Mouse (Mus musculus): ENCODE results near the gene Cdh23. TPM values are rescaled to one million over a fixed set of nuclear protein-coding genes. Genes with fewer than 3 reads are reported as not detected.
"Not testable (repeated sequence)": the region's sequence is repeated elsewhere in the genome, so short reads cannot be mapped to it uniquely, and the experiment has no call there.

Cdh23 gene
- 4.6 and 9.2 TPM in 2 replicates for polyA plus RNA-seq (2012; ENCODE audit: insufficient read depth, low replicate concordance)

GRCm38 (mm10) chr10:60696390-60696789 lies at the start of gene Cdh23:
TSS of gene Cdh23 (minus strand) at chr10:60696490.
- no peaks in the 10 kb centered on the region for H3K36me3 ChIP-seq (replicated peaks; ENCODE audit: low read length)
- H3K9me3 ChIP-seq, result no peaks in the 10 kb centered on the region
- H3K4me1 ChIP-seq, result peaks cover 4% of the 10 kb centered on the region; the same call in 1 of the 2 replicates
- no peak within 1 kb of the TSS for H3K4me3 ChIP-seq (replicated peaks)
- H3K27me3 ChIP-seq (replicated peaks), result peaks cover 63% of the 10 kb centered on the region
- TF ChIP-seq FLI1 (IDR thresholded peaks at IDR 0.05; ENCODE audit: low read length), result no peak
- no peak for TF ChIP-seq GATA1 (IDR thresholded peaks at IDR 0.05; ENCODE audit: borderline replicate concordance, low read length)

- Histone ChIP-seq H3K9me3 (peaks cover 6% of the 10 kb centered on the region), H3K4me3 (replicated peaks) (no peak overlapping the region), H3K4me1 (peaks cover 47% of the 10 kb centered on the region), H3K27me3 (replicated peaks) (no peaks in the 10 kb centered on the region), H3K36me3 (replicated peaks; ENCODE audit: low read length) (peaks cover 67% of the 10 kb centered on the region)
- no peak for TF ChIP-seq FLI1 (IDR thresholded peaks at IDR 0.05; ENCODE audit: low read length)
- no peak for TF ChIP-seq GATA1 (IDR thresholded peaks at IDR 0.05; ENCODE audit: borderline replicate concordance, low read length)
Measured at GRCm38 (mm10) chr10:60744543-60745290, 48.4 kb upstream of the Cdh23 start.

- Histone ChIP-seq H3K36me3 (replicated peaks; ENCODE audit: low read length) (peaks cover 57% of the 10 kb centered on the region), H3K4me3 (replicated peaks) (no peak overlapping the region), H3K4me1 (peaks cover 48% of the 10 kb centered on the region), H3K27me3 (replicated peaks) (no peaks in the 10 kb centered on the region), H3K9me3 (peaks cover 6% of the 10 kb centered on the region)
- TF ChIP-seq FLI1 (IDR thresholded peaks at IDR 0.05; ENCODE audit: low read length), result no peak
- no peak for TF ChIP-seq GATA1 (IDR thresholded peaks at IDR 0.05; ENCODE audit: borderline replicate concordance, low read length)
Measured at GRCm38 (mm10) chr10:60743681-60744080, 47.4 kb upstream of the Cdh23 start.

GRCm38 (mm10) chr10:60742942-60743341 lies 46.7 kb upstream of the Cdh23 start:
- no peak for TF ChIP-seq GATA1 (IDR thresholded peaks at IDR 0.05; ENCODE audit: borderline replicate concordance, low read length)
- H3K36me3 ChIP-seq (replicated peaks; ENCODE audit: low read length), result peaks cover 50% of the 10 kb centered on the region
- no peaks in the 10 kb centered on the region for H3K27me3 ChIP-seq (replicated peaks)
- no peak overlapping the region for H3K4me3 ChIP-seq (replicated peaks)
- peaks cover 45% of the 10 kb centered on the region for H3K4me1 ChIP-seq
- H3K9me3 ChIP-seq, result peaks cover 6% of the 10 kb centered on the region

- peaks cover 43% of the 10 kb centered on the region for H3K36me3 ChIP-seq (replicated peaks; ENCODE audit: low read length)
- peaks cover 41% of the 10 kb centered on the region for H3K4me1 ChIP-seq
- H3K9me3 ChIP-seq; H3K4me3 ChIP-seq (replicated peaks); H3K27me3 ChIP-seq (replicated peaks): not testable (repeated sequence)
Measured at GRCm38 (mm10) chr10:60742296-60742695, 46.0 kb upstream of the Cdh23 start.

GRCm38 (mm10) chr10:60741435-60741834 lies 45.1 kb upstream of the Cdh23 start:
- Histone ChIP-seq H3K4me3 (replicated peaks) (no peak overlapping the region), H3K36me3 (replicated peaks; ENCODE audit: low read length) (peaks cover 42% of the 10 kb centered on the region)

GRCm38 (mm10) chr10:60739619-60740363 lies 43.5 kb upstream of the Cdh23 start:
- Histone ChIP-seq H3K4me3 (replicated peaks) (peak overlapping the region; percentile 42), H3K9me3 (peaks cover 6% of the 10 kb centered on the region), H3K4me1 (peaks cover 29% of the 10 kb centered on the region), H3K36me3 (replicated peaks; ENCODE audit: low read length) (peaks cover 40% of the 10 kb centered on the region), H3K27me3 (replicated peaks) (no peaks in the 10 kb centered on the region)
- TF ChIP-seq FLI1 (IDR thresholded peaks at IDR 0.05; ENCODE audit: low read length) (no peak), GATA1 (IDR thresholded peaks at IDR 0.05; ENCODE audit: borderline replicate concordance, low read length) (no peak)

More at GRCm38 (mm10) chr10:60741435-60741834, 45.1 kb upstream of the Cdh23 start:
- Histone ChIP-seq H3K4me1 (peaks cover 33% of the 10 kb centered on the region), H3K9me3 (peaks cover 6% of the 10 kb centered on the region), H3K27me3 (replicated peaks) (no peaks in the 10 kb centered on the region)
- no peak for TF ChIP-seq GATA1 (IDR thresholded peaks at IDR 0.05; ENCODE audit: borderline replicate concordance, low read length)
- no peak for TF ChIP-seq FLI1 (IDR thresholded peaks at IDR 0.05; ENCODE audit: low read length)

- peaks cover 30% of the 10 kb centered on the region for H3K36me3 ChIP-seq (replicated peaks; ENCODE audit: low read length)
- TF ChIP-seq GATA1 (IDR thresholded peaks at IDR 0.05; ENCODE audit: borderline replicate concordance, low read length) (no peak), FLI1 (IDR thresholded peaks at IDR 0.05; ENCODE audit: low read length) (no peak)
- H3K4me1 ChIP-seq, result peaks cover 24% of the 10 kb centered on the region
- peaks cover 6% of the 10 kb centered on the region for H3K9me3 ChIP-seq
- H3K4me3 ChIP-seq (replicated peaks), result no peak overlapping the region
- no peaks in the 10 kb centered on the region for H3K27me3 ChIP-seq (replicated peaks)
Measured at GRCm38 (mm10) chr10:60737886-60738640, 41.8 kb upstream of the Cdh23 start.

- Histone ChIP-seq H3K9me3 (peaks cover 4% of the 10 kb centered on the region), H3K4me1 (peaks cover 29% of the 10 kb centered on the region), H3K4me3 (replicated peaks) (no peak overlapping the region), H3K36me3 (replicated peaks; ENCODE audit: low read length) (peaks cover 23% of the 10 kb centered on the region), H3K27me3 (replicated peaks) (no peaks in the 10 kb centered on the region)
- no peak for TF ChIP-seq FLI1 (IDR thresholded peaks at IDR 0.05; ENCODE audit: low read length)
- no peak for TF ChIP-seq GATA1 (IDR thresholded peaks at IDR 0.05; ENCODE audit: borderline replicate concordance, low read length)
Measured at GRCm38 (mm10) chr10:60737169-60737728, 41.0 kb upstream of the Cdh23 start.
